Mouse (Mus musculus): Measurements from ENCODE around the gene Acad12.
A peak's percentile ranks its signal among the peaks of the same experiment; 100 is the strongest.
"Not testable (repeated sequence)": the region's sequence is repeated elsewhere in the genome, so short reads cannot be mapped to it uniquely, and the experiment has no call there.

Acad12 gene

GRCm38 (mm10) chr5:121618592-121619513, at the start of gene Acad12:
Gene Acad12, minus strand, starts transcription at chr5:121618938.
- peak; percentile 49 for DNase-seq (ENCODE audit: low read depth, low spot score)

- DNase-seq (ENCODE audit: low read depth, low spot score) = no peak
Measured at GRCm38 (mm10) chr5:121668411-121668810, 49.7 kb upstream of the Acad12 start.

GRCm38 (mm10) chr5:121667067-121667466, 48.3 kb upstream of the Acad12 start:
- DNase-seq (ENCODE audit: low read depth, low spot score) = no peak

GRCm38 (mm10) chr5:121664971-121665370, 46.2 kb upstream of the Acad12 start:
- no peak for DNase-seq (ENCODE audit: low read depth, low spot score)

- no peak for DNase-seq (ENCODE audit: low read depth, low spot score)
Measured at GRCm38 (mm10) chr5:121664078-121664477, 45.3 kb upstream of the Acad12 start.

- no peak for DNase-seq (ENCODE audit: low read depth, low spot score)
Measured at GRCm38 (mm10) chr5:121663456-121663855, 44.7 kb upstream of the Acad12 start.

- no peak for DNase-seq (ENCODE audit: low read depth, low spot score)
Measured at GRCm38 (mm10) chr5:121661494-121661893, 42.8 kb upstream of the Acad12 start.

- DNase-seq (ENCODE audit: low read depth, low spot score) = no peak
Measured at GRCm38 (mm10) chr5:121660897-121661254, 42.1 kb upstream of the Acad12 start.

- peak; percentile 73 for DNase-seq (ENCODE audit: low read depth, low spot score)
Measured at GRCm38 (mm10) chr5:121660059-121660896, 41.5 kb upstream of the Acad12 start, which contains the start of the genes Acad10 and Brap. Gene Acad10, minus strand, starts transcription at chr5:121660514. Gene Brap, plus strand, starts transcription at chr5:121660563.

- DNase-seq (ENCODE audit: low read depth, low spot score) = not testable (repeated sequence)
Measured at GRCm38 (mm10) chr5:121657656-121658055, 38.9 kb upstream of the Acad12 start.

GRCm38 (mm10) chr5:121656866-121657265, 38.1 kb upstream of the Acad12 start:
- DNase-seq (ENCODE audit: low read depth, low spot score) = not testable (repeated sequence)

GRCm38 (mm10) chr5:121654526-121654925, 35.8 kb upstream of the Acad12 start:
- DNase-seq (ENCODE audit: low read depth, low spot score) = no peak

- DNase-seq (ENCODE audit: low read depth, low spot score) = no peak
Measured at GRCm38 (mm10) chr5:121649134-121649533, 30.4 kb upstream of the Acad12 start.

- DNase-seq (ENCODE audit: low read depth, low spot score) = no peak
Measured at GRCm38 (mm10) chr5:121639601-121640000, 20.9 kb upstream of the Acad12 start.

- no peak for DNase-seq (ENCODE audit: low read depth, low spot score)
Measured at GRCm38 (mm10) chr5:121637296-121637695, 18.6 kb upstream of the Acad12 start.

- no peak for DNase-seq (ENCODE audit: low read depth, low spot score)
Measured at GRCm38 (mm10) chr5:121634668-121635067, 15.9 kb upstream of the Acad12 start.

GRCm38 (mm10) chr5:121632804-121633203, 14.1 kb upstream of the Acad12 start:
- DNase-seq (ENCODE audit: low read depth, low spot score) = no peak

- not testable (repeated sequence) for DNase-seq (ENCODE audit: low read depth, low spot score)
Measured at GRCm38 (mm10) chr5:121631106-121631647, 12.4 kb upstream of the Acad12 start.

GRCm38 (mm10) chr5:121627871-121628270, 9.1 kb upstream of the Acad12 start:
- no peak for DNase-seq (ENCODE audit: low read depth, low spot score)

- DNase-seq (ENCODE audit: low read depth, low spot score) = no peak
Measured at GRCm38 (mm10) chr5:121623241-121623640, 4.5 kb upstream of the Acad12 start.

GRCm38 (mm10) chr5:121621102-121621501, 2.4 kb upstream of the Acad12 start:
- no peak for DNase-seq (ENCODE audit: low read depth, low spot score)

- DNase-seq (ENCODE audit: low read depth, low spot score) = not testable (repeated sequence)
Measured at GRCm38 (mm10) chr5:121614921-121615320, 3.8 kb downstream of the Acad12 start.
